Mouse (Mus musculus) megakaryocyte, adult 5-6 weeks (primary cell): ENCODE data around the gene Gm45808. TPM values are rescaled to one million over a fixed set of nuclear protein-coding genes. Genes with fewer than 3 reads are reported as not detected.
"Not testable (repeated sequence)": the region's sequence is repeated elsewhere in the genome, so short reads cannot be mapped to it uniquely, and the experiment has no call there.

ENCODE experiments used
- ATAC-seq: 2 replicates; pipeline ENCODE4 v1.8.0; 2016; ENCODE audit warnings: mild to moderate bottlenecking, inconsistent platforms; ENCODE audit not compliant: poor library complexity, severe bottlenecking
- total RNA-seq, 2 experiments: library from RNA; stranded (forward) in 1 of 2; stranded (reverse) in 1 of 2; fragments of 153-499, 151-499 nt in 1 of 2; fragments of 221-1000, 200-1000 nt in 1 of 2; gene quantifications; 2 replicates each; pipeline versions ENCODE4 v1.2.3 to v1.2.4; 2015 to 2017

Gm45808 gene
- total RNA-seq (2015) (not detected in 2 replicates), total RNA-seq (2017) (0.61 TPM in 1 of 2 replicates, not detected in the other)

GRCm38 (mm10) chr7:45486761-45487415, at the start of gene Gm45808:
Gm45808 (minus strand) TSS chr7:45486811.
- ATAC-seq, result no peak

- no peak for ATAC-seq
Observed at GRCm38 (mm10) chr7:45535676-45536075, 49.1 kb upstream of the Gm45808 start.

GRCm38 (mm10) chr7:45530643-45531042, 44.0 kb upstream of the Gm45808 start:
- ATAC-seq, result no peak

- peak; percentile 28 for ATAC-seq
Observed at GRCm38 (mm10) chr7:45529461-45529860, 42.9 kb upstream of the Gm45808 start.

GRCm38 (mm10) chr7:45527169-45527568, 40.6 kb upstream of the Gm45808 start:
- ATAC-seq, result not testable (repeated sequence)

GRCm38 (mm10) chr7:45526474-45527120, 40.0 kb upstream of the Gm45808 start:
- ATAC-seq, result no peak

- ATAC-seq, result peak; percentile 77
Observed at GRCm38 (mm10) chr7:45525809-45526473, 39.3 kb upstream of the Gm45808 start, which contains the start of the genes Ppp1r15a and Plekha4. Ppp1r15a (minus strand) TSS chr7:45526268. Plekha4 (plus strand) TSS chr7:45526330.

GRCm38 (mm10) chr7:45524841-45525621, 38.4 kb upstream of the Gm45808 start:
- ATAC-seq, result 0 out of 2 replicates have a peak, but pooled peaks have one; percentile 17

GRCm38 (mm10) chr7:45523678-45524170, 37.1 kb upstream of the Gm45808 start:
- no peak for ATAC-seq

- ATAC-seq, result no peak
Observed at GRCm38 (mm10) chr7:45522957-45523676, 36.5 kb upstream of the Gm45808 start.

- ATAC-seq, result no peak
Observed at GRCm38 (mm10) chr7:45522194-45522752, 35.7 kb upstream of the Gm45808 start.

- ATAC-seq, result peak; percentile 65
Observed at GRCm38 (mm10) chr7:45521728-45522184, 35.1 kb upstream of the Gm45808 start.

GRCm38 (mm10) chr7:45520605-45521004, 34.0 kb upstream of the Gm45808 start:
- no peak for ATAC-seq

- no peak for ATAC-seq
Observed at GRCm38 (mm10) chr7:45519345-45520120, 32.9 kb upstream of the Gm45808 start.

- no peak for ATAC-seq
Observed at GRCm38 (mm10) chr7:45518618-45519017, 32.0 kb upstream of the Gm45808 start.

- ATAC-seq, result not testable (repeated sequence)
Observed at GRCm38 (mm10) chr7:45516846-45517245, 30.2 kb upstream of the Gm45808 start.

GRCm38 (mm10) chr7:45515436-45515835, 28.8 kb upstream of the Gm45808 start:
- no peak for ATAC-seq

- ATAC-seq, result no peak
Observed at GRCm38 (mm10) chr7:45514411-45514810, 27.8 kb upstream of the Gm45808 start.
